Mouse (Mus musculus) adrenal gland, adult 8-10 months (tissue): ENCODE results near the gene Sema6b. TPM values are rescaled to one million over a fixed set of nuclear protein-coding genes. Genes with fewer than 3 reads are reported as not detected.

ENCODE experiments used
- DNase-seq: peaks from one replicate; pipeline ENCODE4 v3.0.0; 2022
- total RNA-seq, 4 experiments: library from RNA; stranded (reverse); gene quantifications; 2 replicates each; pipeline ENCODE4 v1.2.4; 2022

Sema6b gene
- total RNA-seq, 4 experiments from 2014 or later, result 6.6 to 12.7 (median 10.9) TPM

GRCm38 (mm10) chr17:56144546-56144945, 4.4 kb upstream of the Sema6b start:
- no peak for DNase-seq

GRCm38 (mm10) chr17:56141702-56142605, 1.8 kb upstream of the Sema6b start:
- no peak for DNase-seq

GRCm38 (mm10) chr17:56139355-56139754, 788 bp downstream of the Sema6b start:
- no peak for DNase-seq

GRCm38 (mm10) chr17:56137839-56138613, 2.1 kb downstream of the Sema6b start:
- DNase-seq, result no peak

- no peak for DNase-seq
Observed at GRCm38 (mm10) chr17:56136558-56136957, 3.6 kb downstream of the Sema6b start.

- no peak for DNase-seq
Observed at GRCm38 (mm10) chr17:56134463-56134971, 5.6 kb downstream of the Sema6b start.

GRCm38 (mm10) chr17:56133457-56134363, 6.4 kb downstream of the Sema6b start:
- peak; percentile 80 for DNase-seq

GRCm38 (mm10) chr17:56132661-56133060, 7.5 kb downstream of the Sema6b start:
- DNase-seq, result no peak

GRCm38 (mm10) chr17:56131814-56132213, 8.3 kb downstream of the Sema6b start:
- DNase-seq, result no peak

- no peak for DNase-seq
Observed at GRCm38 (mm10) chr17:56131136-56131535, 9.0 kb downstream of the Sema6b start.

GRCm38 (mm10) chr17:56128246-56128645, 11.9 kb downstream of the Sema6b start:
- DNase-seq, result no peak

GRCm38 (mm10) chr17:56126175-56126574, 14.0 kb downstream of the Sema6b start:
- no peak for DNase-seq

GRCm38 (mm10) chr17:56125276-56125630, 14.9 kb downstream of the Sema6b start:
- DNase-seq, result no peak

GRCm38 (mm10) chr17:56124377-56125275, 15.5 kb downstream of the Sema6b start:
- no peak for DNase-seq

GRCm38 (mm10) chr17:56123681-56124340, 16.3 kb downstream of the Sema6b start:
- DNase-seq, result no peak

- DNase-seq, result no peak
Observed at GRCm38 (mm10) chr17:56123161-56123560, 17.0 kb downstream of the Sema6b start.

GRCm38 (mm10) chr17:56121826-56122225, 18.3 kb downstream of the Sema6b start, which contains the start of gene Lrg1:
Gene Lrg1, minus strand, starts transcription at chr17:56122001.
- no peak for DNase-seq

GRCm38 (mm10) chr17:56119981-56120880, 19.9 kb downstream of the Sema6b start:
- no peak for DNase-seq

GRCm38 (mm10) chr17:56119431-56119830, 20.7 kb downstream of the Sema6b start:
- DNase-seq, result no peak
